Mouse (Mus musculus) heart, embryonic 14.5 days (tissue): ENCODE data around the gene Ptprd. TPM values are rescaled to one million over a fixed set of nuclear protein-coding genes. Genes with fewer than 3 reads are reported as not detected.

ENCODE experiments used
- ATAC-seq: fragments of 200-750 bp; cut with Nextera tagmentation; 2 replicates; pipeline ENCODE4 v1.8.0; 2017; ENCODE audit warnings: low read depth, moderate TSS enrichment; ENCODE audit not compliant: insufficient number of reproducible peaks, insufficient read depth, low FRiP score
- H3K27ac ChIP-seq, 2 experiments: fragments of 200-500 bp in 1 of 2; fragments of 300-500 bp in 1 of 2; sonication (generic) in 1 of 2; replicated peaks in 1 of 2; 2 replicates each; pipeline ENCODE4 v1.5.1; 2012 to 2014; ENCODE audit warnings: low read depth in 2 of 2, low read length in 2 of 2, control low read depth in 1 of 2, mild to moderate bottlenecking in 1 of 2, mixed read lengths in 1 of 2; ENCODE audit not compliant: control insufficient read depth in 1 of 2, insufficient read depth in 1 of 2
- H3K27me3 ChIP-seq: fragments of 300-500 bp; sonication (generic); 2 replicates; pipeline ENCODE4 v1.6.1; 2014; ENCODE audit warnings: mild to moderate bottlenecking, low read length, control low read depth; ENCODE audit not compliant: control insufficient read depth, insufficient read depth
- H3K36me3 ChIP-seq: fragments of 300-500 bp; sonication (generic); 2 replicates; pipeline ENCODE4 v1.6.1; 2014; ENCODE audit warnings: mild to moderate bottlenecking, control low read depth, low read length, mixed read lengths; ENCODE audit not compliant: control insufficient read depth, insufficient read depth
- H3K4me1 ChIP-seq, 2 experiments: fragments of 200-500 bp in 1 of 2; fragments of 300-500 bp in 1 of 2; sonication (generic) in 1 of 2; 2 replicates each; pipeline ENCODE4 v1.6.1; 2012 to 2014; ENCODE audit warnings: low read length in 2 of 2, control low read depth in 1 of 2, mixed read lengths in 1 of 2; ENCODE audit not compliant: control insufficient read depth in 2 of 2, insufficient read depth in 2 of 2
- H3K4me2 ChIP-seq: fragments of 300-500 bp; sonication (generic); 2 replicates; pipeline ENCODE4 v1.6.1; 2014; ENCODE audit warnings: mild to moderate bottlenecking, low read length
- H3K4me3 ChIP-seq, 2 experiments: fragments of 200-500 bp in 1 of 2; fragments of 300-500 bp in 1 of 2; sonication (generic) in 1 of 2; 2 replicates each; pipeline ENCODE4 v1.5.1; 2012 to 2014; ENCODE audit warnings: low read length in 2 of 2, mild to moderate bottlenecking in 2 of 2, control low read depth in 1 of 2, low read depth in 1 of 2, moderate library complexity in 1 of 2; ENCODE audit not compliant: control insufficient read depth in 1 of 2, insufficient read depth in 1 of 2
- H3K9ac ChIP-seq: fragments of 300-500 bp; sonication (generic); 2 replicates; pipeline ENCODE4 v1.6.1; 2014; ENCODE audit warnings: mild to moderate bottlenecking, low read length
- H3K9me3 ChIP-seq: fragments of 300-500 bp; sonication (generic); 2 replicates; pipeline ENCODE4 v1.6.1; 2016; ENCODE audit warnings: low read length, control low read depth; ENCODE audit not compliant: control insufficient read depth
- WGBS: fragments of 180-500 bp; shearing (Covaris S2); extraction: QIAGEN DNeasy Blood & Tissue Kit; methylation state at CpG from one replicate; pipeline ENCODE4 v1.1.7; 2014; 5-methylcytosine and 5-hydroxymethylcytosine counted together
- polyA plus RNA-seq: library from polyadenylated mRNA; unstranded; fragments of >200 nt; fragmentation: Nextera tagmentation; extraction: Ambion mirVana; gene quantifications from 2 replicates; pipeline ENCODE4 v1.2.1, GENCODE M21; 2014

Ptprd gene
- polyA plus RNA-seq, 1 experiment from 2014 or later = 21.8 TPM

DNA sequence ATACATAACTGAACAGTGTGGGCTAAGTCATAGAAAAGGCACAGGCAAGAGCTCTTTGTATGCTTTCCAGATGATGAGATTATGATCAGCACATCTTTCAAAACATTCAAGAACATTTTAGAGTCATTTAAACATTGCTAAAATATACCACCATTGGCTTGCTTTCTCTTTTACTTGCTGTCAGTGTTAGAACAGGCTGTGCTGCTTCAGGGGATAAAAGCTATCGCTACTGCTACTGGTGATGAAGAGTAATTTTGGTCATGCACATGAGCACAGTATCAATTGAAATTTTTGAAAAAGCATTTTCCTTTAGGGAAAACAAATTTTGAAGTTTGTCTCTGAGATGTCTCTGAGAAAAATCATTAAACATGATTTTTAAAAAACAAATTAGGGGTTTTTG lies 1056.7 kb downstream of the Ptprd start:
- Histone ChIP-seq H3K9ac (no peak overlapping the region), H3K36me3 (no peaks in the 10 kb centered on the region), H3K4me3 (no peak overlapping the region), H3K4me1 (no peaks in the 10 kb centered on the region), H3K27me3 (no peaks in the 10 kb centered on the region), H3K27ac (no peak overlapping the region), H3K9me3 (no peaks in the 10 kb centered on the region), H3K4me2 (no peak overlapping the region)
- ATAC-seq = no peak
- WGBS = 80% methylated on average over 1 of the region's 1 CpGs

DNA sequence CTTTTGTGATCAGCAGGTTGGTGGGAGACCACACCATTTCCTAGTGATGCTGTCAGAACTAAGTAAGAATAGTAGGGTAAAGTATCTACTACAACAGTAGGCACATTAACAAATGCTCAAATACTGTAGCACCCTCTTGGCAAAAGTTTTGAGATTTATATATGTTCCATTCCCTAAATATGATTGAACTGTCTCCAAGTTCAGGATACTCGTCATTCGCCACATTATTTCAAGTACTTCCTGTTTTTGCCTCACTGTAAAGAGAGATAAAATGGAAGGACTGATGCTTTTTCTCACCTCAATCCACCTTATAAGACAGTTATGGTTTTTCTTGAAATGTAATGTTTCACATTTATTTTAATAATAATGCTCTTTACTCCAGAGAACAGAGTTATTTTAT lies 1086.9 kb downstream of the Ptprd start:
- H3K4me3 ChIP-seq = no peak overlapping the region
- no peak for ATAC-seq
- H3K27me3 ChIP-seq = no peaks in the 10 kb centered on the region
- no peaks in the 10 kb centered on the region for H3K36me3 ChIP-seq
- no peak overlapping the region for H3K4me2 ChIP-seq
- H3K27ac ChIP-seq = no peak overlapping the region
- no peaks in the 10 kb centered on the region for H3K4me1 ChIP-seq
- 77% methylated on average over 2 of the region's 2 CpGs for WGBS
- no peak overlapping the region for H3K9ac ChIP-seq
- H3K9me3 ChIP-seq = no peaks in the 10 kb centered on the region

GRCm38 (mm10) chr4:77110894-77111293 lies 1100.9 kb downstream of the Ptprd start:
- Histone ChIP-seq H3K9ac (no peak overlapping the region), H3K4me1 (no peaks in the 10 kb centered on the region), H3K36me3 (no peaks in the 10 kb centered on the region), H3K27me3 (no peaks in the 10 kb centered on the region), H3K4me2 (no peak overlapping the region), H3K27ac (no peak overlapping the region), H3K4me3 (no peak overlapping the region), H3K9me3 (no peaks in the 10 kb centered on the region)
- 40% methylated on average over 1 of the region's 1 CpGs for WGBS
- ATAC-seq = no peak

GRCm38 (mm10) chr4:77107291-77107690 lies 1104.5 kb downstream of the Ptprd start:
- 83% methylated on average over 2 of the region's 2 CpGs for WGBS
- no peak for ATAC-seq
- H3K27me3 ChIP-seq = no peaks in the 10 kb centered on the region
- H3K36me3 ChIP-seq = no peaks in the 10 kb centered on the region
- H3K4me2 ChIP-seq = no peak overlapping the region
- H3K4me1 ChIP-seq = no peaks in the 10 kb centered on the region
- no peak overlapping the region for H3K4me3 ChIP-seq
- no peak overlapping the region for H3K27ac ChIP-seq
- no peaks in the 10 kb centered on the region for H3K9me3 ChIP-seq
- no peak overlapping the region for H3K9ac ChIP-seq

GRCm38 (mm10) chr4:77083165-77083564 lies 1128.6 kb downstream of the Ptprd start:
- ATAC-seq = no peak
- Histone ChIP-seq H3K9ac (no peak overlapping the region), H3K36me3 (no peaks in the 10 kb centered on the region), H3K9me3 (no peaks in the 10 kb centered on the region), H3K4me3 (no peak overlapping the region), H3K27me3 (no peaks in the 10 kb centered on the region), H3K4me2 (no peak overlapping the region), H3K27ac (no peak overlapping the region), H3K4me1 (no peaks in the 10 kb centered on the region)
- WGBS = 48% methylated on average over 3 of the region's 3 CpGs

DNA sequence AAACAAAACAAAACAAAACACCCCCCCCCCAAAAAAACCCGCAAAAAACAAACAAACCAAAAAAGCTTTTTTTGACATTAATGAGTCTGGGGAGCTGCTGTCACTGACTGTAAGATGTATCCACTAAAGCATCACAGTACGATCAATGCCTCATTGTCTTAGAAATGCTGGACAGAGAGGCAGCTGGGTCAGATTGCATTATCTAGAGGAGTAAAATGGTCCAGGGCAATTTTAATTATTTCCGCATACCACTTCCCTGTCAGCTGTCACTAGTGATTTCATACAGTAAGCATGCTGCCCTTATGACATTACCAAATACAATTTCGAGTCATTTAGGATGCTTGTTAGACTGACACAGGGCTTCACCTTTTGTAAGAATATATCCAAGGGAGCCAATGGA lies 1134.2 kb downstream of the Ptprd start:
- WGBS = 69% methylated on average over 4 of the region's 4 CpGs
- Histone ChIP-seq H3K27ac (no peak overlapping the region), H3K9me3 (no peaks in the 10 kb centered on the region), H3K27me3 (no peaks in the 10 kb centered on the region), H3K4me1 (no peaks in the 10 kb centered on the region), H3K4me2 (no peak overlapping the region), H3K9ac (no peak overlapping the region), H3K4me3 (no peak overlapping the region), H3K36me3 (no peaks in the 10 kb centered on the region)
- ATAC-seq = no peak

DNA sequence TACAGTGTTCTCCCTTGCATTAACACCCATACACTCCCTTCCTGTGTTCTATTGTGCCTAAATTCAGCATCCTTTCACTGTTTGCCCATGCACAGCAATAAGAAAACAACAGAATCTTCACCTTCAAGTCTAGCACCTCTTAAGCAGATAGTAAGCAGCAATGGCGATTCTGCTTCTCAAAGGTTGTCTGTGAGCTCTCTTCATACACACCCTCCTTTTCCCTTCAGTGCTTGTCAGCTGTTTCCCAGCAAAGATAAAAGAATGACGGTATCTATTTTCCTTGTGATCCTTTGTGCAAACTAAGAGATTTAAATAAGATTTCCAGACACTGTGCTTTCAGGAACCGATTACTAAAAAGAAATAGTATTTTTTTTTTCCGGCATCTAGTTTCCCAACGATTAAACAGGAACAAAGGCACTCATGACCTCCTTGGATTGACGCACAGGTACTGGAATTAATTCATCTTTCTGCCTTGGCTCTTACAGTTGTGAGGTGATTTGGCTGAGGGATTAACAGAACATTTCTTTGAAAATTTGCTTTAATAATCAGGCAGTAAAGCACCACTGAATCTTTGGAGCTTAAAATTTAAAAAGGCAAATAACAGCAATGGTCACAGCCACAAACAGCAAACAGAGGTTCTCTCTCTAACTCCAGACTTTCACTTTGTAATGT lies 1161.1 kb downstream of the Ptprd start:
- Histone ChIP-seq H3K27me3 (no peaks in the 10 kb centered on the region), H3K27ac (no peak overlapping the region), H3K4me3 (no peak overlapping the region), H3K36me3 (no peaks in the 10 kb centered on the region), H3K4me2 (no peak overlapping the region), H3K9me3 (no peaks in the 10 kb centered on the region), H3K9ac (no peak overlapping the region), H3K4me1 (no peaks in the 10 kb centered on the region)
- 56% methylated on average over 6 of the region's 6 CpGs for WGBS
- ATAC-seq = no peak

DNA sequence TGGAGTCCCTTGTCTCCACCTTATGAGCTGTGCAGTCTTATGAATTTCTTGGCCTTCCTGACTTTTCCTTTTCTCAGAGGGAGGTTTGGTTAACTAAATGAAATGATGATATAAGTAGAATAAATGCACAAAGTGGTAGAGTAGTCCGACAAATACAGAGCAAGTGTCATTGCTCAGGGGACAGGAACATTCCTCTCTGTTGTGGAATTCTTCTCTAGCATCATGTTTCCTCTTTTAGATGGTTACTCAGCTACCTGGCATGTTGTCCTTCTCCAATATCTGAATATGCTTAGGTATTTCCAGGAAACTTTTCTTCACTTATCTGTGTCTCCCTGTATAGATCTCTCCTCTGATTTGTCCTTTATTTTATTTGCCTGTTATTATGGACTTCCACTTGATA lies 1207.3 kb downstream of the Ptprd start:
- Histone ChIP-seq H3K4me2 (no peak overlapping the region), H3K27me3 (no peaks in the 10 kb centered on the region), H3K4me3 (no peak overlapping the region), H3K4me1 (peaks cover 0 to 2% of the 10 kb centered on the region in 2 experiments; a peak in 1 of 4 replicates), H3K27ac (no peak overlapping the region), H3K9ac (no peak overlapping the region), H3K9me3 (no peaks in the 10 kb centered on the region), H3K36me3 (no peaks in the 10 kb centered on the region)
- no peak for ATAC-seq
- WGBS = 31% methylated on average over 1 of the region's 1 CpGs
